Mouse (Mus musculus): ENCODE results near the gene Vps26b.
A peak's percentile ranks its signal among the peaks of the same experiment; 100 is the strongest.

Gene Vps26b

DNA sequence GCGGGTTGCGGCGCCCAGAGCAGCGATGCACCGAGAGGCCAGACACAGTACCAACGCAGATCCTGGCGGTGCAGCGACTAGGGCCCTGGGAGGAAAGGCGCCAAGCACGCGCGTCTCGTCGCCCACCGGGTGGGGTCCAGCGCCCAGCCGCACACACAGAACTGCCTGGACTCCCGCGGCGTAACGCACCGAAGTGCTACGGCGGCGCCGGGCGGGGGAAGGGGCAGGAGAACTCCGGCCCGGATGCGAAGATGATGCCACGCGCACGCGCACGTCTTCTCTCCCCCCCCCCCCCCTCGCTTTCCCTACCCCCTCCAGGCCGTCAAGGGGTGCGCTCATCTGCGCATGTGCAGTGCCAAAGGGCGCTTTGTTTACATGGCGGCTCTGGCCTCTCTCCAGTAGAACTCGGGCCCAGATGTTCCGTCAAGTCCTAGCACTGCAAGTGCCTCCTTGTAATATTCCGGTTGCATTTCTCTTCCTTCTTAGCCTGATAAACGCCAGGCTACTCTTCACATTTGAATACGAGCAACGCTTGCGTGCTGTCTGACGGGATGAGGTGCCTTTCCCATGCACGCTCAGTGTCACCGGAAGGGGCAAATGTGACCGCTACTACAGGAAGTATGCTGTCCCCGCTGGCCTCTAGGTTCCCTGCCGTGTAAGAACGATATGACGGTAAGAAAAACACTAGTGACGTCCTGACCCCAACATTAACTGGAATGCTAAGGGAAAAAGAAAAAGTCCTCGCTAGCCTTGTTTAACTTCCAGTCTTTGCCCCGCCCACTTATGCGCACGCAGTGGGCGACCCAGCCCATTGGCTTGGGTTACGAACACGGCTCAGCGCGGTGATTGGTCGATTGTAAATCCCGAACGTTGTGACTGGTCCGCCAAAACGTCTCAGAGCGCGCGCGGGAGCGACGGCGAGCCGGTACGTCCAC, at the start of gene Vps26b, which contains the start of gene Ncapd3:
Gene Vps26b (minus strand): TSS at position 238 of the 935 bp plus-strand sequence.
Gene Ncapd3 (plus strand): TSS at position 348 of the 935 bp plus-strand sequence.
- peak; percentile 97 for DNase-seq (ENCODE audit: low read depth, low spot score)

DNA sequence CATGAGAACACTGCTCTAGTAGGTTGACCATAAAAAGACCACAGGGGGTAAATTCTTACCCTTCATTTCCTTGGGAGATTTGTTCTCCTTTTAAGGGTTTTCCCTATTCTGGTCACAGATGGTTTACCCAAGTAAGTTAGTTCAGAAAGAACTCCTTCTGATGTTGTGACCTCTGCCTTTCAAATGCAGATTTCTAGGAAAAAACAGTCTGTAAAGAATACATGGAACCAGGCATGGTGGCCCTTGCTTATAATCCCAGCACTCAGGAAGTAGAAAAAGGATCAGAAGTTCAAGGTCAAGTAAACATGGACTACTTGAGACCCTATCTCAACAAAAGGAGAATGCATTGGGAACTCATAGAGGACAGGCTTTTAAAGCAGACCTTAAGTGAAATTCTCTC, 45.9 kb upstream of the Vps26b start:
- DNase-seq (ENCODE audit: low read depth, low spot score), result peak; percentile 54

- DNase-seq (ENCODE audit: low read depth, low spot score), result no peak
These were observed 44.8 kb upstream of the Vps26b start for GRCm38 (mm10) chr9:27074677-27075076.

DNA sequence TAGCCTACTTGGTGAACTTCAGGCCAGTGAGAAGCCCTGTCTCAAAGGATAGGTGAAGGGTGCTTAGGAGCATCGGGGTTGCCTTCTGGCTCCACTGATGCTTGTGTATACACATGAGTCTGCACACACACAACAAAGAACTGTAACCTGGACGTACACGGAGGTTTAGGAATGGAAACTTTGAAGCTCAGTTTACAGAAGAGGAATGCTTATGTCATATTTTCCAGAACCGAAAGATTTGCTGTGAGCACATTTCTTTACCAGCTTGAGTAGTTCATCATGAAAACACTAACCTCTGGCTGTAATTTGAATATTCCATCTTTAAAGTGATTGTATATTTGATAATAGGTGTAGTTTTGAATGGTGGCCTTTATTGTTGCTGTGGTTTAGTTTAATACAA, 41.0 kb upstream of the Vps26b start:
- no peak for DNase-seq (ENCODE audit: low read depth, low spot score)

- DNase-seq (ENCODE audit: low read depth, low spot score), result no peak
These were observed 28.5 kb upstream of the Vps26b start for GRCm38 (mm10) chr9:27058341-27058740.

DNA sequence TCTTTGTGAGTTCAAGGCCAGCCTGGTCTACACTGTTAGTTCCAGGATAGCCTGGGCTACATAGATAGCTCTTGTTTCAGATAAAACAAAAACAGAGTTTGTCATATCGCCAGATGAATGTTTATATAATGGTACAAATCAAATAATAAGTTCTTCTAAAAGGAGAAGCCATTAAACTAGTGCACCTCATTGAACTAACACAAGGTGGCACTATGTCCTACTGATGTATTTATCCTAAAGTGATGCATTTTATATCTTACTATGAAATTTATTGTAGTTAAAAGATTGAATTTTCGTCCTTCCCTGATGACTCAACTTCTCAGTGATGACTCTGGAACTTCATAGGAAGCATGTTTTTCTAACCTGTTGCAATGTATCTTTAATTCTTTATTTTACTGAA, 19.6 kb upstream of the Vps26b start:
- no peak for DNase-seq (ENCODE audit: low read depth, low spot score)

GRCm38 (mm10) chr9:27043892-27044291, 14.0 kb upstream of the Vps26b start:
- no peak for DNase-seq (ENCODE audit: low read depth, low spot score)

DNA sequence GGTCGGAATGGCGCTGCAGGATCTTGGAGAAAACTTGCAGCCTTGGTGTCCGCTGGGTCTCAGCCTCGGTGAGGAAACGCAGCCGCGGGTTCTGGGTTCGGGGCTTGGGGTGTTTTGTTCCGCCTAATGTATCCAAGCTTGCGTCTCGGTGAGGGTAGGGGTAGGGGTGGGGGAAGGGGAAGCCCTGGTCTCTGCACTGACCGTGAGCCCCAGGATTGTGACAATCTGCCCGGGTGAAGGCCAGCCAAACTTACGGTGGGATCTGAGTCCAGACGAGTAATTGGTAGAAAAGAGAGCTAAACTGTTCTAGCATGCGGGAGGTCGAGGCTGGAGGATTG, 867 bp upstream of the Vps26b start:
- no peak for DNase-seq (ENCODE audit: low read depth, low spot score)

- DNase-seq (ENCODE audit: low read depth, low spot score), result peak; percentile 56
These were observed 640 bp downstream of the Vps26b start for GRCm38 (mm10) chr9:27029022-27029827.

DNA sequence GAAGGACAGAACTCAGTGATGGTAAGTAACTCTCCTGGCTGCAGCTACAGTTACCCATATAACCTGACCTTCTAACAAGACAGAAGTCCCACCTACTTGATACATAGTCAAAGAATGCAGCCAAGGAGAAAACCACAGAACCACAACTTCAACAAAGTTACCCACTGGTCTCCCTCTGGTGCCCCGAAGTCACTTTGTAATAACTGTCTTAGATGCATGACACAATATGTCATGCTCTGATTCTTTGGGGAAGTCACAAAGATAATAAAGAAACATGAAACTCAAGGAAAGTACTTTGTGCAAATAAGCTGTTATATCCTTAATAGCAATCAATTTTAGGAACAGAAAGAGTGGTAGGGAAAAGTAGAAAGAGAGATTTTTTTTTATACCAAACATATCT, 3.2 kb downstream of the Vps26b start:
- no peak for DNase-seq (ENCODE audit: low read depth, low spot score)

- no peak for DNase-seq (ENCODE audit: low read depth, low spot score)
These were observed 6.2 kb downstream of the Vps26b start for GRCm38 (mm10) chr9:27023681-27024080.

- no peak for DNase-seq (ENCODE audit: low read depth, low spot score)
These were observed 10.9 kb downstream of the Vps26b start for GRCm38 (mm10) chr9:27018961-27019360.

- no peak for DNase-seq (ENCODE audit: low read depth, low spot score)
These were observed 18.3 kb downstream of the Vps26b start for GRCm38 (mm10) chr9:27011572-27011971.

DNA sequence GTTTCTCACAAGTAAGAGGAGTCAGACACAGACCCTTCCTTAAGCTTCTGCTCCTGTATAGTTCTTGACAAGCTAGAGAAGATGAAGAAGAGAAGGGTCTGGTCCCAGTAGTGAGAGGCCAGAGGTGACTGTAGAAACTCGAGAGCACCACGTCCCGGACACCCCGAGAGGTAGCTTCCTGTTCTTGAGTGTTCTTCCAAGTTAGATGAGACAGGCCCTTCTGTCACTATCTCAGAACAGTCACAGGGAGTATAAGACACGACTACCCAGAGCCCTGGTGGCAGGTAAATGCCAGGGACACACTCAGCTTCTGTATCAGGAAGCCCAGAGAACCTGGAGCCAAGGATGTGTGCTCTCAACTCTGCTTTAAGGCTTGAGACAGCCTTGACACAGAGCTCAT, 20.6 kb downstream of the Vps26b start:
- no peak for DNase-seq (ENCODE audit: low read depth, low spot score)

GRCm38 (mm10) chr9:27006866-27007265, 23.0 kb downstream of the Vps26b start:
- no peak for DNase-seq (ENCODE audit: low read depth, low spot score)

GRCm38 (mm10) chr9:27005933-27006332, 23.9 kb downstream of the Vps26b start:
- no peak for DNase-seq (ENCODE audit: low read depth, low spot score)

DNA sequence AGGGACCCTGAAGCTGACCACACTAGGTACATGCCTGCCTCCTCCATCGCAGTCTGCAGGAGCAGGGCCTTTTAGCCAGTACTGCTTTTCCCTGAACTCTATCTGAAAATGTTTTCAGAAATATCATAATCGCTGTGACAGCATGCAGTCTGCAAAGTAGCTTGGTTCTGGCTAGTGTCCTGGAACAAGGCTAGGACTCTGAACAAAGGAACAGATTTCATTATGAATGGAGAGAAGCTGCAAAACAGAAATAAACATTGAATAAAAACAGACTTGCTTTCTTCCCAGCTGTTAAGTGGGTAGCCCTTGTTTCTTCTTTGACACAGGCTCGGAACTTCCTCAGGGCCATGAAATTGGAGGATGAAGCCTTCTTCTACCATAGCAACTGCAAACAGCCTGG, 24.6 kb downstream of the Vps26b start:
- DNase-seq (ENCODE audit: low read depth, low spot score), result no peak

- DNase-seq (ENCODE audit: low read depth, low spot score), result peak; percentile 95
These were observed 30.1 kb downstream of the Vps26b start, which contains the start of the genes Acad8 and Thyn1 for GRCm38 (mm10) chr9:26999461-27000395. Acad8 (minus strand) TSS chr9:26999566. Thyn1 (plus strand) TSS chr9:26999710.

DNA sequence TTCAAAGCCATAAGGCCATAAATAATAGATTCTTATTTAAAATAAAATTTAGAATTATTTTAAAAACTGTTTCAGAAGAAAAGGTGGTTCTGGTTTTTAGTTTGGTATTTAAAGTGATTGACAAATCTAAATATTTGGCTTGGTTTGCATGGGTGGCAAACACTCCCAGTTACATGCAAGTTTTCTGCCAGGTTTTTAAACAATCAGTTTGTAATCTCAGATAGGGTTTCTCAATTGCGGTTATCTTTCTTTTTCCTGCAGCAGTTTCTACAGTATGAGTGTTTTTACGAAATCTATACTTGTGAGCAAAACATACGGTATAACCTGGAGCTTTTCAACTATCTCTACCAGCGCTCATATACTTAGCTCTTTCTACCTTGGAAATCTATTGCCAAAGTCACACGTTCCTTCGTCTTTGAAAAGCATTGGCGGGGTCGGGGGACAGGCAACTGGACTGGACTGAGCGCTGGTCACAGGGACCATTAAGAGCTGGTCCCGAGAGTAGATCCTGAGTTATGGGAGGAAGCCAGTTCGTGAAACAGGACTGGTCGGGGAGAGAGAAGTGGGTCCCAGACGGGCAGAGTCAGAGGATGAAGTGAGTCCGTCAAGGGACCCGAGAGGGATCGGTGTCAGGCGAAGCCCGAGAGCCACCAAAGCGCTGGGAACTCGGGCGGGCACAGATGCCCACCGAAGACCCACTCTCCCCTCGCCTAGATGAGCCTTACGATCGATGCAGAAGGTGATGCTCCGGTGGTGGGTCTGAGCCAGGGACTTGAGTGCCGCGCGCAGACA, 31.0 kb downstream of the Vps26b start:
- DNase-seq (ENCODE audit: low read depth, low spot score), result no peak

GRCm38 (mm10) chr9:26997501-26997900, 32.4 kb downstream of the Vps26b start:
- DNase-seq (ENCODE audit: low read depth, low spot score), result peak; percentile 18

Measured in ES-CJ7 (cell line).